Mouse (Mus musculus) heart, embryonic 14.5 days (tissue): ENCODE results near the gene Mvb12a. TPM values are rescaled to one million over a fixed set of nuclear protein-coding genes. Genes with fewer than 3 reads are reported as not detected.

Experiments used
- ATAC-seq: fragments of 200-750 bp; cut with Nextera tagmentation; 2 replicates; pipeline ENCODE4 v1.8.0; 2017; ENCODE audit warnings: low read depth, moderate TSS enrichment; ENCODE audit not compliant: insufficient number of reproducible peaks, insufficient read depth, low FRiP score
- H3K27ac ChIP-seq, 2 experiments: fragments of 200-500 bp in 1 of 2; fragments of 300-500 bp in 1 of 2; sonication (generic) in 1 of 2; replicated peaks in 1 of 2; 2 replicates each; pipeline ENCODE4 v1.5.1; 2012 to 2014; ENCODE audit warnings: low read depth in 2 of 2, low read length in 2 of 2, control low read depth in 1 of 2, mild to moderate bottlenecking in 1 of 2, mixed read lengths in 1 of 2; ENCODE audit not compliant: control insufficient read depth in 1 of 2, insufficient read depth in 1 of 2
- H3K27me3 ChIP-seq: fragments of 300-500 bp; sonication (generic); 2 replicates; pipeline ENCODE4 v1.6.1; 2014; ENCODE audit warnings: mild to moderate bottlenecking, low read length, control low read depth; ENCODE audit not compliant: control insufficient read depth, insufficient read depth
- H3K36me3 ChIP-seq: fragments of 300-500 bp; sonication (generic); 2 replicates; pipeline ENCODE4 v1.6.1; 2014; ENCODE audit warnings: mild to moderate bottlenecking, control low read depth, low read length, mixed read lengths; ENCODE audit not compliant: control insufficient read depth, insufficient read depth
- H3K4me1 ChIP-seq, 2 experiments: fragments of 200-500 bp in 1 of 2; fragments of 300-500 bp in 1 of 2; sonication (generic) in 1 of 2; 2 replicates each; pipeline ENCODE4 v1.6.1; 2012 to 2014; ENCODE audit warnings: low read length in 2 of 2, control low read depth in 1 of 2, mixed read lengths in 1 of 2; ENCODE audit not compliant: control insufficient read depth in 2 of 2, insufficient read depth in 2 of 2
- H3K4me2 ChIP-seq: fragments of 300-500 bp; sonication (generic); 2 replicates; pipeline ENCODE4 v1.6.1; 2014; ENCODE audit warnings: mild to moderate bottlenecking, low read length
- H3K4me3 ChIP-seq, 2 experiments: fragments of 200-500 bp in 1 of 2; fragments of 300-500 bp in 1 of 2; sonication (generic) in 1 of 2; 2 replicates each; pipeline ENCODE4 v1.5.1; 2012 to 2014; ENCODE audit warnings: low read length in 2 of 2, mild to moderate bottlenecking in 2 of 2, control low read depth in 1 of 2, low read depth in 1 of 2, moderate library complexity in 1 of 2; ENCODE audit not compliant: control insufficient read depth in 1 of 2, insufficient read depth in 1 of 2
- H3K9ac ChIP-seq: fragments of 300-500 bp; sonication (generic); 2 replicates; pipeline ENCODE4 v1.6.1; 2014; ENCODE audit warnings: mild to moderate bottlenecking, low read length
- H3K9me3 ChIP-seq: fragments of 300-500 bp; sonication (generic); 2 replicates; pipeline ENCODE4 v1.6.1; 2016; ENCODE audit warnings: low read length, control low read depth; ENCODE audit not compliant: control insufficient read depth
- WGBS: fragments of 180-500 bp; shearing (Covaris S2); extraction: QIAGEN DNeasy Blood & Tissue Kit; methylation state at CpG from one replicate; pipeline ENCODE4 v1.1.7; 2014; 5-methylcytosine and 5-hydroxymethylcytosine counted together
- polyA plus RNA-seq: library from polyadenylated mRNA; unstranded; fragments of >200 nt; fragmentation: Nextera tagmentation; extraction: Ambion mirVana; gene quantifications from 2 replicates; pipeline ENCODE4 v1.2.1, GENCODE M21; 2014

The Mvb12a gene
- polyA plus RNA-seq, 1 experiment from 2014 or later: 64.0 TPM

- H3K27me3 ChIP-seq: no peaks in the 10 kb centered on the region
- ATAC-seq: no peak
- H3K4me1 ChIP-seq: peaks cover 8 to 17% of the 10 kb centered on the region in 2 experiments
- peak overlapping the region; percentile 90 for H3K4me2 ChIP-seq
- peak overlapping the region; percentile 95 for H3K9ac ChIP-seq
- H3K27ac ChIP-seq: peak overlapping the region in 1 of 2 experiments; percentile 96; a peak in 1 of 4 replicates
- H3K9me3 ChIP-seq: no peaks in the 10 kb centered on the region
- H3K36me3 ChIP-seq: peaks cover 13% of the 10 kb centered on the region; the same call in 1 of the 2 replicates
- 21% methylated on average over 5 of the region's 5 CpGs for WGBS
- peak overlapping the region; percentile 60 to 68 for H3K4me3 ChIP-seq
These were observed 48.3 kb downstream of the Mvb12a start for GRCm38 (mm10) chr8:71591017-71591416.

GRCm38 (mm10) chr8:71591471-71592373 lies 49.0 kb downstream of the Mvb12a start, which contains the start of gene Pgls:
Pgls (plus strand) TSS chr8:71592176.
- WGBS: under 1% methylated on average over 71 of the region's 71 CpGs
- Histone ChIP-seq H3K4me1 (peaks cover 8 to 17% of the 10 kb centered on the region in 2 experiments), H3K27me3 (no peaks in the 10 kb centered on the region), H3K4me2 (peak within 1 kb of the TSS; percentile 90), H3K4me3 (peak within 1 kb of the TSS; percentile 60 to 68), H3K27ac (peak within 1 kb of the TSS; percentile 93 to 96), H3K9ac (peak within 1 kb of the TSS; percentile 95), H3K9me3 (no peaks in the 10 kb centered on the region), H3K36me3 (peaks cover 11% of the 10 kb centered on the region; the same call in 1 of the 2 replicates)
- peak; percentile 89 for ATAC-seq

- Histone ChIP-seq H3K27me3 (no peaks in the 10 kb centered on the region), H3K4me3 (peak overlapping the region; percentile 60 to 68), H3K4me2 (peak overlapping the region; percentile 90), H3K9ac (peak overlapping the region; percentile 95), H3K36me3 (peaks cover 11% of the 10 kb centered on the region; the same call in 1 of the 2 replicates), H3K9me3 (no peaks in the 10 kb centered on the region), H3K27ac (peak overlapping the region; percentile 93 to 96), H3K4me1 (peaks cover 8 to 17% of the 10 kb centered on the region in 2 experiments)
- peak; percentile 79 for ATAC-seq
- WGBS: 5% methylated on average over 54 of the region's 60 CpGs
These were observed 49.9 kb downstream of the Mvb12a start for GRCm38 (mm10) chr8:71592374-71593170.

GRCm38 (mm10) chr8:71593556-71594323 lies 51.0 kb downstream of the Mvb12a start:
- H3K9me3 ChIP-seq: no peaks in the 10 kb centered on the region
- peaks cover 8 to 17% of the 10 kb centered on the region in 2 experiments for H3K4me1 ChIP-seq
- 81% methylated on average over 8 of the region's 8 CpGs for WGBS
- no peak overlapping the region for H3K4me3 ChIP-seq
- no peaks in the 10 kb centered on the region for H3K27me3 ChIP-seq
- H3K9ac ChIP-seq: no peak overlapping the region; the same call in 1 of the 2 replicates
- no peak overlapping the region for H3K27ac ChIP-seq
- H3K4me2 ChIP-seq: no peak overlapping the region
- ATAC-seq: no peak
- peaks cover 11% of the 10 kb centered on the region; the same call in 1 of the 2 replicates for H3K36me3 ChIP-seq

- H3K4me2 ChIP-seq: no peak overlapping the region
- no peak overlapping the region for H3K4me3 ChIP-seq
- ATAC-seq: no peak
- no peak overlapping the region for H3K27ac ChIP-seq
- no peaks in the 10 kb centered on the region for H3K27me3 ChIP-seq
- no peaks in the 10 kb centered on the region for H3K9me3 ChIP-seq
- H3K36me3 ChIP-seq: peaks cover 11% of the 10 kb centered on the region; the same call in 1 of the 2 replicates
- peaks cover 8 to 17% of the 10 kb centered on the region in 2 experiments for H3K4me1 ChIP-seq
- H3K9ac ChIP-seq: no peak overlapping the region
- 91% methylated on average over 4 of the region's 4 CpGs for WGBS
These were observed 51.6 kb downstream of the Mvb12a start for GRCm38 (mm10) chr8:71594324-71594722.

- ATAC-seq: no peak
- H3K36me3 ChIP-seq: peaks cover 11% of the 10 kb centered on the region; the same call in 1 of the 2 replicates
- H3K27me3 ChIP-seq: peaks cover 7% of the 10 kb centered on the region; the same call in 1 of the 2 replicates
- H3K9me3 ChIP-seq: no peaks in the 10 kb centered on the region
- no peak overlapping the region for H3K4me2 ChIP-seq
- 10% methylated on average over 27 of the region's 27 CpGs for WGBS
- no peak overlapping the region for H3K27ac ChIP-seq
- no peak overlapping the region for H3K4me3 ChIP-seq
- H3K4me1 ChIP-seq: peaks cover 8 to 16% of the 10 kb centered on the region in 2 experiments
- no peak overlapping the region for H3K9ac ChIP-seq
These were observed 53.1 kb downstream of the Mvb12a start for GRCm38 (mm10) chr8:71595862-71596261.
